Mouse (Mus musculus) CH12.LX (cell line): Measurements from ENCODE around the gene Mief2. TPM values are rescaled to one million over a fixed set of nuclear protein-coding genes. Genes with fewer than 3 reads are reported as not detected.
A peak's percentile ranks its signal among the peaks of the same experiment; 100 is the strongest.

Experiments used
- DNase-seq: peaks from one replicate; pipeline ENCODE4 v3.0.0-alpha.2; 2013; ENCODE audit errors: extremely low read depth
- H3K27ac ChIP-seq: 2 replicates; pipeline ENCODE4 v1.5.1; 2012; ENCODE audit warnings: low read depth, mild to moderate bottlenecking, control low read depth, moderate library complexity; ENCODE audit not compliant: insufficient read depth
- H3K27me3 ChIP-seq: replicated peaks from 2 replicates; pipeline ENCODE3; 2012; ENCODE audit warnings: inconsistent platforms
- H3K36me3 ChIP-seq, 2 experiments: replicated peaks in 1 of 2; 2 replicates each; pipeline versions ENCODE3 to v1.6.1; 2012; ENCODE audit warnings: inconsistent platforms in 1 of 2, low read length in 1 of 2, mild to moderate bottlenecking in 1 of 2, mixed read lengths in 1 of 2, moderate library complexity in 1 of 2; ENCODE audit not compliant: control insufficient read depth in 1 of 2, insufficient read depth in 1 of 2
- H3K4me1 ChIP-seq, 2 experiments: 2 replicates each; pipeline ENCODE4 v1.6.1; 2012; ENCODE audit warnings: inconsistent platforms in 1 of 2, moderate library complexity in 1 of 2; ENCODE audit not compliant: insufficient read depth in 2 of 2, control insufficient read depth in 1 of 2
- H3K4me2 ChIP-seq: 2 replicates; pipeline ENCODE4 v1.6.1; 2012; ENCODE audit warnings: low read depth, mild to moderate bottlenecking, control low read depth; ENCODE audit not compliant: poor library complexity, insufficient read depth, severe bottlenecking
- H3K4me3 ChIP-seq, 3 experiments: fragments of 150-350 bp in 1 of 3; sonication (generic) in 1 of 3; replicated peaks in 1 of 3; 2 replicates each; pipeline versions ENCODE3 to v1.5.1; 2011 to 2012; ENCODE audit warnings: low read depth in 2 of 3, low read length in 2 of 3, mild to moderate bottlenecking in 2 of 3, moderate library complexity in 2 of 3, control low read depth in 1 of 3, improper control_type of control experiment in 1 of 3, inconsistent platforms in 1 of 3, mixed read lengths in 1 of 3; ENCODE audit not compliant: poor library complexity in 1 of 3
- H3K79me2 ChIP-seq: replicated peaks from 2 replicates; pipeline ENCODE4 v1.6.1; 2012; ENCODE audit warnings: mild to moderate bottlenecking, moderate library complexity; ENCODE audit not compliant: control insufficient read depth, poor library complexity, insufficient read depth, severe bottlenecking; ENCODE audit errors: extremely low read depth
- H3K9ac ChIP-seq: 2 replicates; pipeline ENCODE4 v1.6.1; 2012; ENCODE audit warnings: low read depth, mild to moderate bottlenecking, control low read depth, moderate library complexity; ENCODE audit not compliant: insufficient read depth
- H3K9me3 ChIP-seq: replicated peaks from 2 replicates; pipeline ENCODE3; 2012; ENCODE audit warnings: low read length, inconsistent platforms, mixed read lengths
- BHLHE40 ChIP-seq: IDR thresholded peaks from 2 replicates; pipeline ENCODE4 v1.6.1; 2011; ENCODE audit warnings: mild to moderate bottlenecking, low read depth, low read length, improper control_type of control experiment
- CHD2 ChIP-seq: IDR thresholded peaks from 2 replicates; pipeline ENCODE4 v1.6.1; 2011; ENCODE audit warnings: low read length, improper control_type of control experiment
- CTCF ChIP-seq, 2 experiments: IDR thresholded peaks in 1 of 2; conservative IDR thresholded peaks in 1 of 2; 2 replicates each; pipeline ENCODE4 v1.5.1; 2011 to 2012; ENCODE audit warnings: low read depth in 2 of 2, low read length in 2 of 2, improper control_type of control experiment in 1 of 2, inconsistent platforms in 1 of 2, mild to moderate bottlenecking in 1 of 2, moderate library complexity in 1 of 2
- E2F4 ChIP-seq: IDR thresholded peaks from 2 replicates; pipeline ENCODE4 v1.6.1; 2011; ENCODE audit warnings: low read depth, low read length, improper control_type of control experiment; ENCODE audit not compliant: insufficient replicate concordance
- ELF1 ChIP-seq: IDR thresholded peaks from 2 replicates; pipeline ENCODE4 v1.6.1; 2014; ENCODE audit warnings: low read depth, mild to moderate bottlenecking, inconsistent platforms, low read length, improper control_type of control experiment
- EP300 ChIP-seq: IDR thresholded peaks from 2 replicates; pipeline ENCODE4 v1.6.1; 2011; ENCODE audit warnings: low read length, improper control_type of control experiment
- GABPA ChIP-seq: IDR thresholded peaks from 2 replicates; pipeline ENCODE4 v1.6.1; 2012; ENCODE audit warnings: low read depth, low read length, improper control_type of control experiment, inconsistent platforms; ENCODE audit not compliant: insufficient replicate concordance
- HCFC1 ChIP-seq: IDR thresholded peaks from 2 replicates; pipeline ENCODE4 v1.6.1; 2012; ENCODE audit warnings: low read depth, mild to moderate bottlenecking, inconsistent platforms, low read length, improper control_type of control experiment
- JUN ChIP-seq: IDR thresholded peaks from 2 replicates; pipeline ENCODE4 v1.6.1; 2011; ENCODE audit warnings: low read depth, mild to moderate bottlenecking, low read length, improper control_type of control experiment, moderate library complexity; ENCODE audit not compliant: insufficient read depth
- JUND ChIP-seq: conservative IDR thresholded peaks from 2 replicates; pipeline ENCODE4 v1.6.1; 2011; ENCODE audit warnings: low read depth, low read length, improper control_type of control experiment
- KAT2A ChIP-seq: IDR thresholded peaks from 2 replicates; pipeline ENCODE4 v1.6.1; 2012; ENCODE audit warnings: low read length, improper control_type of control experiment, inconsistent platforms; ENCODE audit not compliant: insufficient replicate concordance
- MAFK ChIP-seq: IDR thresholded peaks from 2 replicates; pipeline ENCODE4 v1.6.1; 2011; ENCODE audit warnings: low read length, improper control_type of control experiment; ENCODE audit not compliant: insufficient replicate concordance
- MAX ChIP-seq: IDR thresholded peaks from 2 replicates; pipeline ENCODE4 v1.6.1; 2011; ENCODE audit warnings: low read length, improper control_type of control experiment
- MAZ ChIP-seq: IDR thresholded peaks from 2 replicates; pipeline ENCODE4 v1.6.1; 2012; ENCODE audit warnings: low read depth, mild to moderate bottlenecking, inconsistent platforms, low read length, improper control_type of control experiment, moderate library complexity
- MEF2A ChIP-seq: IDR thresholded peaks from 2 replicates; pipeline ENCODE4 v1.6.1; 2014; ENCODE audit warnings: low read depth, mild to moderate bottlenecking, inconsistent platforms, low read length, improper control_type of control experiment, borderline replicate concordance
- MYC ChIP-seq: IDR thresholded peaks from 2 replicates; pipeline ENCODE4 v1.6.1; 2011; ENCODE audit warnings: low read depth, mild to moderate bottlenecking, improper control_type of control experiment, low read length
- NELFE ChIP-seq: IDR thresholded peaks from 2 replicates; pipeline ENCODE4 v1.6.1; 2011; ENCODE audit warnings: low read depth, low read length, improper control_type of control experiment
- NRF1 ChIP-seq: IDR thresholded peaks from 2 replicates; pipeline ENCODE4 v1.6.1; 2014; ENCODE audit warnings: low read depth, mild to moderate bottlenecking, inconsistent platforms, low read length, improper control_type of control experiment, moderate library complexity
- PAX5 ChIP-seq: IDR thresholded peaks from 2 replicates; pipeline ENCODE4 v1.6.1; 2012; ENCODE audit warnings: low read length, inconsistent platforms, mixed read lengths
- POLR2AphosphoS2 ChIP-seq: IDR thresholded peaks from 2 replicates; pipeline ENCODE4 v1.6.1; 2011; ENCODE audit warnings: low read depth, low read length, improper control_type of control experiment
- RAD21 ChIP-seq: IDR thresholded peaks from 2 replicates; pipeline ENCODE4 v1.6.1; 2011; ENCODE audit warnings: low read depth, mild to moderate bottlenecking, low read length, improper control_type of control experiment, moderate library complexity
- RCOR1 ChIP-seq: conservative IDR thresholded peaks from 2 replicates; pipeline ENCODE4 v1.6.1; 2012; ENCODE audit warnings: low read depth, mild to moderate bottlenecking, inconsistent platforms, low read length, improper control_type of control experiment
- SIN3A ChIP-seq: IDR thresholded peaks from 2 replicates; pipeline ENCODE4 v1.6.1; 2012; ENCODE audit warnings: low read length, improper control_type of control experiment, inconsistent platforms
- SMC3 ChIP-seq: IDR thresholded peaks from 2 replicates; pipeline ENCODE4 v1.6.1; 2011; ENCODE audit warnings: low read depth, low read length, improper control_type of control experiment
- TCF12 ChIP-seq: IDR thresholded peaks from 2 replicates; pipeline ENCODE4 v1.6.1; 2014; ENCODE audit warnings: low read depth, mild to moderate bottlenecking, inconsistent platforms, low read length, improper control_type of control experiment
- UBTF ChIP-seq: IDR thresholded peaks from 2 replicates; pipeline ENCODE4 v1.6.1; 2012; ENCODE audit warnings: low read depth, mild to moderate bottlenecking, inconsistent platforms, low read length, improper control_type of control experiment, moderate library complexity
- USF1 ChIP-seq: IDR thresholded peaks from 2 replicates; pipeline ENCODE4 v1.6.1; 2014; ENCODE audit warnings: low read depth, mild to moderate bottlenecking, inconsistent platforms, low read length, improper control_type of control experiment
- USF2 ChIP-seq: conservative IDR thresholded peaks from 2 replicates; pipeline ENCODE4 v1.6.1; 2011; ENCODE audit warnings: low read depth, low read length, improper control_type of control experiment
- ZC3H11A ChIP-seq: IDR thresholded peaks from 2 replicates; pipeline ENCODE4 v1.6.1; 2012; ENCODE audit warnings: low read depth, mild to moderate bottlenecking, inconsistent platforms, low read length, improper control_type of control experiment
- ZKSCAN1 ChIP-seq: IDR thresholded peaks from 2 replicates; pipeline ENCODE4 v1.6.1; 2012; ENCODE audit warnings: low read depth, inconsistent platforms, low read length, improper control_type of control experiment, borderline replicate concordance
- ZMIZ1 ChIP-seq: IDR thresholded peaks from 2 replicates; pipeline ENCODE4 v1.6.1; 2012; ENCODE audit warnings: low read depth, mild to moderate bottlenecking, inconsistent platforms, low read length, improper control_type of control experiment
- ZNF384 ChIP-seq: IDR thresholded peaks from 2 replicates; pipeline ENCODE4 v1.6.1; 2012; ENCODE audit warnings: low read depth, low read length, improper control_type of control experiment, inconsistent platforms
- dilution Hi-C: fragments of 300-500 bp; cut with MboI; formaldehyde crosslinking; loops from 2 replicates; pipeline ENCODE4 v1.14.3; 2020; ENCODE audit warnings: low sequenced_read_pairs; ENCODE audit not compliant: extremely low pct_unique_long_range_greater_than_20kb, extremely low pct_ligation_motif_present
- in situ Hi-C: fragments of 300-500 bp; cut with MboI; formaldehyde crosslinking; loops from 3 replicates; pipeline ENCODE4 v1.14.3; 2019; ENCODE audit warnings: low sequenced_read_pairs, low pct_ligation_motif_present, low pct_unique_long_range_greater_than_20kb, mixed read lengths
- polyA plus RNA-seq: library from polyadenylated mRNA; unstranded; fragments of >175 nt; gene quantifications from 2 replicates; pipeline ENCODE4 v1.2.1, GENCODE M21; 2012; ENCODE audit warnings: low read depth; ENCODE audit not compliant: insufficient read length
- total RNA-seq, 2 experiments: library from RNA; depleted of rRNA; stranded (reverse); fragments of 300-350 nt in 1 of 2; fragments of >200 nt in 1 of 2; gene quantifications; 2 replicates each; pipeline ENCODE4 v1.2.3; 2012 to 2014

Gene Mief2
- total and polyA plus RNA-seq, 3 experiments, result 6.8 to 12.7 (median 10.9) TPM

DNA sequence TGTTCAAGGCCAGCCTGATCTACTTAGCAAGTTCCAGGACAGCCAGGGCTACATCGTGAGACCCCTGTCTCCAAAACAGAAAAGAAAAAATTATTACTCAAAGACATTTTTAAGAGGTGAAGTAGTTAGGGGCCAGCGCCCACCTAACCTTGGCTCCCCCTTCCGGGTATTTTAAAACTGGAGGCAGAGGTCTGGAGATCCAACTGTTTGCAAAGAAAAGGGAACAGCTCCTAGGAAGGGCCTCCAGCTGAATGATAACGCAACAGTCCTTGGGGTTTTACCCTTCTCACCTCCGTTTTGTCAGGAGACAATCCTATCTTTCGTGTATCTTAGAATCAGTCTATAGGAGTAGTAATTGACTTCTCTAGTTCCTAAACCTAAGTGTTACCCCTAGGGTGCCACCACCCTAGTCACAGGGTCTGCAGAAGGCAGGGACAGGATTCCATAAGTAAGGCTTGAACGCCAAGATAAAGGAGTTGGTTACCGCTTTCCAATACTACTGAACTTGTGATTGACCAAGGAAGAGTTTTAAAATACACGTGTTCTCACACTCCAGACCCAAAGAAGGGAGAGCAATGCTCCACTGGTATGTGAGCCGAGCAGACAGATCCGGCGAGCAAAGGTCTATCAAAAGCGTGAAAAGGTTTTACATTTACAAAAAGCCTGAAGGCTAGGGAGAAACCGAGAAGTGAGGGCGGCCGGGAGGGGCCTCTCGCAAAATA lies 48.1 kb downstream of the Mief2 start (continued):
- TF ChIP-seq UBTF (no peak), TCF12 (no peak; the same call in 1 of the 2 replicates), SIN3A (peak; percentile 84), POLR2AphosphoS2 (no peak; the same call in 1 of the 2 replicates), ELF1 (0 out of 2 replicates have a peak, but pooled peaks have one; percentile 50), MAX (peak; percentile 23; the same call in 1 of the 2 replicates), BHLHE40 (no peak; the same call in 1 of the 2 replicates), NRF1 (no peak), MAZ (peak; percentile 9; the same call in 1 of the 2 replicates), USF2 (no peak), GABPA (no peak), RCOR1 (peak; percentile 60; the same call in 1 of the 2 replicates), ZKSCAN1 (no peak), E2F4 (no peak), MAFK (no peak)

DNA sequence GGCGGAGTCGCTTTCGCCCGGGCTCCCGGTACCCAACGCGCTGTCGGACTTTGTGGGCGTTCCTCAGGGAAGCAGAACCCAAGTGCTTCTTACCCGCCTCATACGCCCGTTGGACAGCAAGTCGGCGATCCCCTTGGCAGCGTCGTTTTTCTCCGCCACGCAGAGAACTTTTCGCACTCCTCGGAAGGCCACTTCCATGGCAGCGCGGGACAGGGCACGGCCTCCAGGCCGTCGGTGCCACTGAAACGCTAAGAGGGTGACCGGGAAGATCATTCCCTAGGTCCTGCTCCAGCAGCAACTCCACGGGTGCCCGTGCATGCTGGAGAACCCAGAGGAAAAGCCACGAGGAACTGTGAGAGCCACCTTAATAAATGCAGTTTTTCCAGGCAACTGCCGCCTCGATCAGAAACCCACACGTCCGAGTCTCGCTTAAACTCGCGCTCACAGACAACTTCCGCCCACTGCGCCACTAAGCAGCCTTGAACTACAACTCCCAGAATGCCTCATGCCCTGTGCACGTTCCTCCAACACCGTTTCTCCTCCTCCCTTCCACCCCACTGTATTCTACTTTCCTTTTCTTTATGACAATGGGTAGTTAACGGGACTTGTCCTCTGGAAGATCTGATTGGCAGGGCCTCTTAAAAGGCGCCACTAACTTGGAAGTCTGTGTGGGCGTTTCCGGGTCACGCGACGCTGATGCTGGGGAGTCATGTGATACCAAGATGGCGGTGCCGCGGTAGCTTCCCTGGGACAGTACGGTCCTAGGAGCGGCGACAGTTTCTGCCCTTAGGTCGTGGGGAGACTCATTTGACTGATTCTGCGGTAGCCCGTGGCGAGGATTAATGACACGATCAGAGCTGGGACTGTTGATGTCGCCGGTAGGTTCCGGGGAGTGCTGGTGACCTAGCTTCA lies 48.9 kb downstream of the Mief2 start, which contains the start of the genes Top3a and Smcr8:
TSS of gene Top3a (minus strand) at position 537 of the 912 bp plus-strand sequence.
TSS of gene Smcr8 (plus strand) at position 696 of the 912 bp plus-strand sequence.
- dilution Hi-C loops (no loop called here), in situ Hi-C loops (loop anchor here (5.0 kb wide), 2 partner anchors 35 to 95 kb away; partner anchors contain the start of gene Shmt1)
- H3K4me2 ChIP-seq, result peak within 1 kb of the TSS; percentile 90
- H3K27me3 ChIP-seq, result no peaks in the 10 kb centered on the region
- DNase-seq, result peak; percentile 96
- H3K9me3 ChIP-seq, result no peaks in the 10 kb centered on the region
- peaks cover 20 to 33% of the 10 kb centered on the region in 2 experiments for H3K36me3 ChIP-seq
- H3K4me1 ChIP-seq, result peaks cover 3 to 63% of the 10 kb centered on the region in 2 experiments; a peak in 3 of 4 replicates
- peak within 1 kb of the TSS; percentile 90 for H3K27ac ChIP-seq
- peak within 1 kb of the TSS; percentile 78 to 98 (median 79) for H3K4me3 ChIP-seq
- peaks cover 87% of the 10 kb centered on the region for H3K79me2 ChIP-seq
- peak within 1 kb of the TSS; percentile 89 for H3K9ac ChIP-seq
- no peak for TF ChIP-seq ZC3H11A
- peak; percentile 82 for TF ChIP-seq UBTF
- TF ChIP-seq USF2, result peak; percentile 96
- TF ChIP-seq CHD2, result peak; percentile 98
- TF ChIP-seq PAX5, result no peak
- TF ChIP-seq EP300, result peak; percentile 38; the same call in 1 of the 2 replicates
- no peak for TF ChIP-seq CTCF (conservative IDR thresholded peaks at IDR 0.05 in 1 of 2, IDR thresholded peaks at IDR 0.05 in 1 of 2; ENCODE audit: low read depth in 2 of 2, low read length in 2 of 2)
- no peak; the same call in 1 of the 2 replicates for TF ChIP-seq GABPA
- TF ChIP-seq MAX, result peak; percentile 94
- TF ChIP-seq RCOR1, result peak; percentile 93
- TF ChIP-seq USF1, result peak; percentile 96
- no peak for TF ChIP-seq JUN
- TF ChIP-seq KAT2A, result peak; percentile 93; the same call in 1 of the 2 replicates
- peak; percentile 95 for TF ChIP-seq SIN3A
- peak; percentile 98 for TF ChIP-seq ELF1
- TF ChIP-seq NELFE, result peak; percentile 94
- peak; percentile 86; the same call in 1 of the 2 replicates for TF ChIP-seq ZMIZ1
- TF ChIP-seq ZNF384, result no peak
- TF ChIP-seq SMC3, result no peak; the same call in 1 of the 2 replicates
- no peak for TF ChIP-seq RAD21
- TF ChIP-seq HCFC1, result peak; percentile 98
- peak; percentile 90 for TF ChIP-seq TCF12
- TF ChIP-seq MEF2A, result peak; percentile 52
- peak; percentile 55 for TF ChIP-seq JUND
- peak; percentile 99 for TF ChIP-seq MYC
